Mouse (Mus musculus): ENCODE results near the gene Plcb2. TPM values are rescaled to one million over a fixed set of nuclear protein-coding genes. Genes with fewer than 3 reads are reported as not detected.

The Plcb2 gene
- total and polyA plus RNA-seq, 2 experiments from 2014 or later: 0.63 to 2.4 TPM

- peak; percentile 51 for DNase-seq (ENCODE audit: low spot score)
These were observed 34.8 kb downstream of the Plcb2 start for GRCm38 (mm10) chr2:118693370-118693966.

GRCm38 (mm10) chr2:118689875-118690274 lies 38.4 kb downstream of the Plcb2 start:
- no peak overlapping the region for H3K27ac ChIP-seq (ENCODE audit: low read depth, low read length)
- TF ChIP-seq CTCF (IDR thresholded peaks at IDR 0.05): no peak
- H3K4me1 ChIP-seq (ENCODE audit: insufficient read depth, low read length): no peaks in the 10 kb centered on the region
- no peaks in the 10 kb centered on the region for H3K27me3 ChIP-seq (ENCODE audit: insufficient read depth, low read length)
- no peak overlapping the region for H3K9ac ChIP-seq (replicated peaks; ENCODE audit: low read length, poor library complexity, severe bottlenecking)
- H3K4me3 ChIP-seq (ENCODE audit: low read depth, low read length): no peak overlapping the region
- peaks cover 47% of the 10 kb centered on the region for H3K36me3 ChIP-seq (ENCODE audit: insufficient read depth, low read length)
- DNase-seq (ENCODE audit: low spot score): no peak
- no peaks in the 10 kb centered on the region for H3K9me3 ChIP-seq (ENCODE audit: low read length)
- no peak for ATAC-seq (ENCODE audit: low FRiP score)
- no peak overlapping the region for H3K4me2 ChIP-seq (ENCODE audit: low read depth, low read length, poor library complexity, severe bottlenecking)
- WGBS: 86% methylated on average over 10 of the region's 10 CpGs

More at GRCm38 (mm10) chr2:118693370-118693966, 34.8 kb downstream of the Plcb2 start:
- ATAC-seq (ENCODE audit: low FRiP score): no peak
- Histone ChIP-seq H3K36me3 (ENCODE audit: insufficient read depth, low read length) (peaks cover 59% of the 10 kb centered on the region), H3K4me2 (ENCODE audit: low read depth, low read length, poor library complexity, severe bottlenecking) (no peak overlapping the region), H3K9me3 (ENCODE audit: low read length) (no peaks in the 10 kb centered on the region), H3K27ac (ENCODE audit: low read depth, low read length) (no peak overlapping the region), H3K4me1 (ENCODE audit: insufficient read depth, low read length) (no peaks in the 10 kb centered on the region), H3K9ac (replicated peaks; ENCODE audit: low read length, poor library complexity, severe bottlenecking) (no peak overlapping the region), H3K4me3 (ENCODE audit: low read depth, low read length) (no peak overlapping the region), H3K27me3 (ENCODE audit: insufficient read depth, low read length) (no peaks in the 10 kb centered on the region)
- TF ChIP-seq CTCF (IDR thresholded peaks at IDR 0.05): no peak
- WGBS: 80% methylated on average over 19 of the region's 19 CpGs

GRCm38 (mm10) chr2:118687791-118688190 lies 40.4 kb downstream of the Plcb2 start:
- TF ChIP-seq CTCF (IDR thresholded peaks at IDR 0.05): no peak
- Histone ChIP-seq H3K9ac (replicated peaks; ENCODE audit: low read length, poor library complexity, severe bottlenecking) (no peak overlapping the region), H3K27me3 (ENCODE audit: insufficient read depth, low read length) (no peaks in the 10 kb centered on the region), H3K9me3 (ENCODE audit: low read length) (no peaks in the 10 kb centered on the region), H3K4me1 (ENCODE audit: insufficient read depth, low read length) (no peaks in the 10 kb centered on the region), H3K4me2 (ENCODE audit: low read depth, low read length, poor library complexity, severe bottlenecking) (no peak overlapping the region), H3K27ac (ENCODE audit: low read depth, low read length) (no peak overlapping the region), H3K36me3 (ENCODE audit: insufficient read depth, low read length) (peaks cover 26% of the 10 kb centered on the region), H3K4me3 (ENCODE audit: low read depth, low read length) (no peak overlapping the region)
- ATAC-seq (ENCODE audit: low FRiP score) (no peak), DNase-seq (ENCODE audit: low spot score) (no peak)
- WGBS: 94% methylated on average over 3 of the region's 3 CpGs

GRCm38 (mm10) chr2:118686693-118687092 lies 41.5 kb downstream of the Plcb2 start:
- Histone ChIP-seq H3K9me3 (ENCODE audit: low read length) (no peaks in the 10 kb centered on the region), H3K4me3 (ENCODE audit: low read depth, low read length) (no peak overlapping the region), H3K36me3 (ENCODE audit: insufficient read depth, low read length) (peaks cover 30% of the 10 kb centered on the region), H3K4me2 (ENCODE audit: low read depth, low read length, poor library complexity, severe bottlenecking) (no peak overlapping the region), H3K27ac (ENCODE audit: low read depth, low read length) (no peak overlapping the region), H3K27me3 (ENCODE audit: insufficient read depth, low read length) (no peaks in the 10 kb centered on the region), H3K4me1 (ENCODE audit: insufficient read depth, low read length) (no peaks in the 10 kb centered on the region), H3K9ac (replicated peaks; ENCODE audit: low read length, poor library complexity, severe bottlenecking) (no peak overlapping the region)
- 86% methylated on average over 8 of the region's 8 CpGs for WGBS
- no peak for DNase-seq (ENCODE audit: low spot score)
- TF ChIP-seq CTCF (IDR thresholded peaks at IDR 0.05): no peak
- no peak for ATAC-seq (ENCODE audit: low FRiP score)

GRCm38 (mm10) chr2:118685088-118685487 lies 43.1 kb downstream of the Plcb2 start:
- H3K36me3 ChIP-seq (ENCODE audit: insufficient read depth, low read length): peaks cover 28% of the 10 kb centered on the region
- no peak for ATAC-seq (ENCODE audit: low FRiP score)

GRCm38 (mm10) chr2:118682544-118683260 lies 45.5 kb downstream of the Plcb2 start:
- WGBS: 52% methylated on average over 8 of the region's 8 CpGs
- ATAC-seq (ENCODE audit: low FRiP score) (no peak), DNase-seq (ENCODE audit: low spot score) (no peak)
- no peak overlapping the region for H3K4me2 ChIP-seq (ENCODE audit: low read depth, low read length, poor library complexity, severe bottlenecking)
- H3K9ac ChIP-seq (replicated peaks; ENCODE audit: low read length, poor library complexity, severe bottlenecking): no peak overlapping the region
- no peaks in the 10 kb centered on the region for H3K27me3 ChIP-seq (ENCODE audit: insufficient read depth, low read length)
- TF ChIP-seq CTCF (IDR thresholded peaks at IDR 0.05): no peak
- no peaks in the 10 kb centered on the region for H3K9me3 ChIP-seq (ENCODE audit: low read length)
- H3K4me3 ChIP-seq (ENCODE audit: low read depth, low read length): no peak overlapping the region
- H3K27ac ChIP-seq (ENCODE audit: low read depth, low read length): no peak overlapping the region
- no peaks in the 10 kb centered on the region for H3K4me1 ChIP-seq (ENCODE audit: insufficient read depth, low read length)
- H3K36me3 ChIP-seq (ENCODE audit: insufficient read depth, low read length): peaks cover 21% of the 10 kb centered on the region; the same call in 1 of the 2 replicates

More at GRCm38 (mm10) chr2:118685088-118685487, 43.1 kb downstream of the Plcb2 start:
- Histone ChIP-seq H3K4me3 (ENCODE audit: low read depth, low read length) (no peak overlapping the region), H3K4me1 (ENCODE audit: insufficient read depth, low read length) (no peaks in the 10 kb centered on the region), H3K27me3 (ENCODE audit: insufficient read depth, low read length) (no peaks in the 10 kb centered on the region), H3K27ac (ENCODE audit: low read depth, low read length) (no peak overlapping the region), H3K9me3 (ENCODE audit: low read length) (no peaks in the 10 kb centered on the region), H3K4me2 (ENCODE audit: low read depth, low read length, poor library complexity, severe bottlenecking) (no peak overlapping the region), H3K9ac (replicated peaks; ENCODE audit: low read length, poor library complexity, severe bottlenecking) (no peak overlapping the region)
- DNase-seq (ENCODE audit: low spot score): no peak
- no peak for TF ChIP-seq CTCF (IDR thresholded peaks at IDR 0.05)
- 88% methylated on average over 4 of the region's 4 CpGs for whole genome bisulfite sequencing
